Mouse (Mus musculus) lung, embryonic 15.5 days (tissue): ENCODE results near the gene Sco1. TPM values are rescaled to one million over a fixed set of nuclear protein-coding genes. Genes with fewer than 3 reads are reported as not detected.
A peak's percentile ranks its signal among the peaks of the same experiment; 100 is the strongest.
"Not testable (repeated sequence)": the region's sequence is repeated elsewhere in the genome, so short reads cannot be mapped to it uniquely, and the experiment has no call there.

Source experiments
- ATAC-seq: fragments of 200-750 bp; cut with Nextera tagmentation; 2 replicates; pipeline ENCODE4 v1.8.0; 2017; ENCODE audit warnings: moderate number of reproducible peaks, borderline replicate concordance; ENCODE audit not compliant: low FRiP score, low TSS enrichment; ENCODE audit errors: extremely low read depth
- H3K27ac ChIP-seq: fragments of 300-500 bp; sonication (generic); 2 replicates; pipeline ENCODE4 v1.5.1; 2015; ENCODE audit warnings: moderate library complexity, mild to moderate bottlenecking, inconsistent platforms
- H3K27me3 ChIP-seq: fragments of 300-500 bp; sonication (generic); 2 replicates; pipeline ENCODE4 v1.6.1; 2015; ENCODE audit warnings: inconsistent platforms
- H3K36me3 ChIP-seq: fragments of 300-500 bp; sonication (generic); 2 replicates; pipeline ENCODE4 v1.6.1; 2015; ENCODE audit warnings: inconsistent platforms
- H3K4me1 ChIP-seq: fragments of 300-500 bp; sonication (generic); 2 replicates; pipeline ENCODE4 v1.6.1; 2015; ENCODE audit warnings: inconsistent platforms
- H3K4me2 ChIP-seq: fragments of 300-500 bp; sonication (generic); 2 replicates; pipeline ENCODE4 v1.6.1; 2015; ENCODE audit warnings: inconsistent platforms, mild to moderate bottlenecking, moderate library complexity
- H3K4me3 ChIP-seq: fragments of 300-500 bp; sonication (generic); 2 replicates; pipeline ENCODE4 v1.5.1; 2015; ENCODE audit warnings: mild to moderate bottlenecking, inconsistent platforms
- H3K9ac ChIP-seq: fragments of 300-500 bp; sonication (generic); 2 replicates; pipeline ENCODE4 v1.6.1; 2015; ENCODE audit warnings: inconsistent platforms
- H3K9me3 ChIP-seq: fragments of 300-500 bp; sonication (generic); 2 replicates; pipeline ENCODE4 v1.6.1; 2016; ENCODE audit warnings: inconsistent platforms
- WGBS: fragments of 180-500 bp; shearing (Covaris S2); methylation state at CpG from one replicate; pipeline ENCODE4 v1.1.7; 2015; 5-methylcytosine and 5-hydroxymethylcytosine counted together
- polyA plus RNA-seq: library from polyadenylated mRNA; unstranded; fragments of >200 nt; fragmentation: Nextera tagmentation; extraction: Ambion mirVana; gene quantifications from 2 replicates; pipeline ENCODE4 v1.2.1, GENCODE M21; 2015

Gene Sco1
- polyA plus RNA-seq, 1 experiment from 2014 or later, result 17.2 TPM

- Histone ChIP-seq H3K27me3 (peaks cover 9% of the 10 kb centered on the region), H3K4me3 (no peak overlapping the region), H3K27ac (no peak overlapping the region), H3K9ac (no peak overlapping the region), H3K4me1 (no peaks in the 10 kb centered on the region), H3K9me3 (no peaks in the 10 kb centered on the region), H3K36me3 (no peaks in the 10 kb centered on the region), H3K4me2 (no peak overlapping the region)
- no peak for ATAC-seq
- 84% methylated on average over 6 of the region's 6 CpGs for WGBS
Measured at GRCm38 (mm10) chr11:67078888-67079287, 26.4 kb downstream of the Sco1 start.

- Histone ChIP-seq H3K9me3 (no peaks in the 10 kb centered on the region), H3K9ac (no peak overlapping the region), H3K27me3 (peaks cover 17% of the 10 kb centered on the region), H3K4me3 (no peak overlapping the region), H3K4me2 (no peak overlapping the region), H3K27ac (no peak overlapping the region), H3K4me1 (no peaks in the 10 kb centered on the region), H3K36me3 (no peaks in the 10 kb centered on the region)
- WGBS, result 71% methylated on average over 11 of the region's 11 CpGs
- ATAC-seq, result no peak
Measured at GRCm38 (mm10) chr11:67079740-67080139, 27.3 kb downstream of the Sco1 start.

- peak; percentile 44; the same call in 1 of the 2 replicates for ATAC-seq
- H3K9ac ChIP-seq, result no peak overlapping the region
- no peaks in the 10 kb centered on the region for H3K36me3 ChIP-seq
- 7% methylated on average over 3 of the region's 3 CpGs for WGBS
- no peak overlapping the region for H3K27ac ChIP-seq
- H3K4me1 ChIP-seq, result no peaks in the 10 kb centered on the region
- peaks cover 21% of the 10 kb centered on the region for H3K27me3 ChIP-seq
- H3K9me3 ChIP-seq, result no peaks in the 10 kb centered on the region
- H3K4me3 ChIP-seq, result no peak overlapping the region
- no peak overlapping the region for H3K4me2 ChIP-seq
Measured at GRCm38 (mm10) chr11:67080168-67080567, 27.7 kb downstream of the Sco1 start.

GRCm38 (mm10) chr11:67081125-67081649 lies 28.7 kb downstream of the Sco1 start:
- Histone ChIP-seq H3K4me2 (no peak overlapping the region), H3K36me3 (no peaks in the 10 kb centered on the region), H3K27ac (no peak overlapping the region), H3K4me1 (no peaks in the 10 kb centered on the region), H3K9me3 (no peaks in the 10 kb centered on the region), H3K4me3 (no peak overlapping the region), H3K9ac (no peak overlapping the region), H3K27me3 (peaks cover 23% of the 10 kb centered on the region)
- 3% methylated on average over 11 of the region's 11 CpGs for WGBS
- peak; percentile 84 for ATAC-seq

DNA sequence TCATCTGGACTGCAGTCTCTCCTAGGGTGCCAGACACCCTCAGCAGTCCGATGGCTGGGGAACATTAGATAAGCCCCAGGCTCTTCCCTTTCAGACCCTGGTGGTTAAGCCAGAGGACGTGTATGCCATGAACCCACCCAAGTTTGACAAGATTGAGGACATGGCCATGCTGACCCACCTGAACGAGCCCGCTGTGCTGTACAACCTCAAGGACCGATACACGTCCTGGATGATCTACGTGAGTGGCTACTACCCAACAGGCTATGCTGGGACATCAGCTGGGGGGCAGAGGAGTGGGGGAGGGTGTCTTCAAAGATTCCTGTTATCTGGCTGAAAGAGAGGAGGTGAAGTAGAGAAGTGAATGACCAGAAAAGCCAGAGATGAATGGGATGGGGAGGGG lies 29.7 kb downstream of the Sco1 start:
- no peak for ATAC-seq
- WGBS, result 78% methylated on average over 7 of the region's 7 CpGs
- no peak overlapping the region for H3K9ac ChIP-seq
- no peaks in the 10 kb centered on the region for H3K9me3 ChIP-seq
- H3K4me2 ChIP-seq, result no peak overlapping the region
- no peaks in the 10 kb centered on the region for H3K4me1 ChIP-seq
- peaks cover 25% of the 10 kb centered on the region for H3K27me3 ChIP-seq
- H3K4me3 ChIP-seq, result no peak overlapping the region
- H3K36me3 ChIP-seq, result no peaks in the 10 kb centered on the region
- H3K27ac ChIP-seq, result no peak overlapping the region

GRCm38 (mm10) chr11:67082793-67083192 lies 30.3 kb downstream of the Sco1 start:
- Histone ChIP-seq H3K4me1 (no peaks in the 10 kb centered on the region), H3K9ac (no peak overlapping the region), H3K4me2 (no peak overlapping the region), H3K27ac (no peak overlapping the region), H3K9me3 (no peaks in the 10 kb centered on the region), H3K27me3 (peaks cover 26% of the 10 kb centered on the region), H3K36me3 (no peaks in the 10 kb centered on the region), H3K4me3 (no peak overlapping the region)
- ATAC-seq, result no peak
- WGBS, result 73% methylated on average over 13 of the region's 13 CpGs

DNA sequence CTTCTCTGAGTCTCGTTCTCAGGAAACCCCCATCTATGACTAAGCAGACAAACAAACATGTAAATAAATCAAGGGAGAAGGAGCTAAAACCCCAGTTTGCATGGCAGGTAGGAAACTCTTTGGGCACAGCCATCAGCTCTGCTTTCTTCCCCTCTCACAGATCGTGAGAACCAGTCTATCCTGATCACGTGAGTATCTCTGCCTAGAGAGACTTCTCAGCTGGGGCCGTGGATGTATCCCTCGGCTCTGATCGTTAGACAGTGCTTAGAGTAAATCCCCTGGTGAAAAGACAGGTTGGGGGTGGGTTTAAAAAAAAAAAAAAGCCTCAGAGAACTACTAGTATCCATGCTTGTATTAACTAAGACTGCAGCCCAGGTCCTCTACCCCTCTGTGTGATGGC lies 30.8 kb downstream of the Sco1 start:
- no peaks in the 10 kb centered on the region for H3K9me3 ChIP-seq
- H3K27me3 ChIP-seq, result peaks cover 26% of the 10 kb centered on the region
- no peaks in the 10 kb centered on the region for H3K4me1 ChIP-seq
- H3K36me3 ChIP-seq, result no peaks in the 10 kb centered on the region
- no peak for ATAC-seq
- H3K27ac ChIP-seq, result no peak overlapping the region
- no peak overlapping the region for H3K4me2 ChIP-seq
- no peak overlapping the region for H3K4me3 ChIP-seq
- 64% methylated on average over 6 of the region's 6 CpGs for WGBS
- no peak overlapping the region for H3K9ac ChIP-seq

DNA sequence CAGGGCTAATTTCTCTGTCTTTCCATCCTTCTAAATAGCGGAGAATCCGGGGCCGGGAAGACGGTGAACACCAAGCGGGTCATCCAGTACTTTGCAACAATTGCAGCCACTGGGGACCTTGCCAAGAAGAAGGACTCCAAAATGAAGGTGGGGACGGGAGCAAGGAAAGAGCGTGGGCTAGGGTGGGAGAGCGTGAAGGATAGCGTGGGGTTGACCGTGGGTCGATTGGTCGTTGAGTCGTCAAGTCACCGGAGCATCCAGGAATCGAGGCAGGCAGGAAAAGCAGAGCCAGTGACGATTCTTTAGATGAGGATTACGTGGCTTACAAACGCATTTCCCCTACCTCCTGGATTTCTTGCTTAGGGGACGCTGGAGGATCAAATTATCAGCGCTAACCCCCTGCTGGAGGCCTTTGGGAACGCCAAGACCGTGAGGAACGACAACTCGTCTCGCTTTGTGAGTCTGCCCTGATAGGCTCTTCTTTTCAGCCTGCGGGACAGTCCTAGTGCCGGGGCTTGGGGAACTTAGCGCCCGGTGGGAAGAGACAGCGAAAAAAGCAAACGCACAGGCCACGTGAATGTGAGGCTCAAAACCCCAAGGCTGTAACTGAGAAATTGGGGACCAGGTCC lies 31.4 kb downstream of the Sco1 start:
- no peaks in the 10 kb centered on the region for H3K36me3 ChIP-seq
- H3K4me2 ChIP-seq, result no peak overlapping the region
- no peaks in the 10 kb centered on the region for H3K4me1 ChIP-seq
- no peak overlapping the region for H3K9ac ChIP-seq
- WGBS, result 37% methylated on average over 32 of the region's 32 CpGs
- H3K4me3 ChIP-seq, result no peak overlapping the region
- no peaks in the 10 kb centered on the region for H3K9me3 ChIP-seq
- H3K27ac ChIP-seq, result no peak overlapping the region
- H3K27me3 ChIP-seq, result peaks cover 26% of the 10 kb centered on the region
- ATAC-seq, result no peak

DNA sequence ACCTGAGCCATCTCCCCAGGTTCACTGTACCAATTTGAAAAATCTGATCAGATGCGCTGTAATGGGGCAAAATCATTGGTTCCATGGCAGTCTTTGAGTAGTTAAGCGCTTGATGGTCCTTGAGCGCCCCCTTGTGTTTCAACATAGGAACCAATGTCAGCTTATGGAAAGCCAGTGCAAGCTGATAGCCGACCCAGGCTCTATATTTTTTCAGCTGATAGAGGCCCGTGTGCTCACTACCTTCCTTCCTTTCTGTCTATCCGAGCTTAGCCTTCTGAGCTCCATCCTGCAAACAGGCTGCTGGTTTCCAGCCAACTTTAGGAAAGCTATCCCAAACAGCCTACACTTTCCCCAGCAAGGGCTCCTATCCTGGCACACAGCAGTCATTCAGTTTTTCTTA lies 33.0 kb downstream of the Sco1 start:
- ATAC-seq, result no peak
- Histone ChIP-seq H3K27ac (no peak overlapping the region), H3K27me3 (peaks cover 26% of the 10 kb centered on the region), H3K4me1 (no peaks in the 10 kb centered on the region), H3K9me3 (no peaks in the 10 kb centered on the region), H3K36me3 (no peaks in the 10 kb centered on the region), H3K4me2 (no peak overlapping the region), H3K4me3 (no peak overlapping the region), H3K9ac (no peak overlapping the region)
- WGBS, result under 1% methylated on average over 6 of the region's 6 CpGs

DNA sequence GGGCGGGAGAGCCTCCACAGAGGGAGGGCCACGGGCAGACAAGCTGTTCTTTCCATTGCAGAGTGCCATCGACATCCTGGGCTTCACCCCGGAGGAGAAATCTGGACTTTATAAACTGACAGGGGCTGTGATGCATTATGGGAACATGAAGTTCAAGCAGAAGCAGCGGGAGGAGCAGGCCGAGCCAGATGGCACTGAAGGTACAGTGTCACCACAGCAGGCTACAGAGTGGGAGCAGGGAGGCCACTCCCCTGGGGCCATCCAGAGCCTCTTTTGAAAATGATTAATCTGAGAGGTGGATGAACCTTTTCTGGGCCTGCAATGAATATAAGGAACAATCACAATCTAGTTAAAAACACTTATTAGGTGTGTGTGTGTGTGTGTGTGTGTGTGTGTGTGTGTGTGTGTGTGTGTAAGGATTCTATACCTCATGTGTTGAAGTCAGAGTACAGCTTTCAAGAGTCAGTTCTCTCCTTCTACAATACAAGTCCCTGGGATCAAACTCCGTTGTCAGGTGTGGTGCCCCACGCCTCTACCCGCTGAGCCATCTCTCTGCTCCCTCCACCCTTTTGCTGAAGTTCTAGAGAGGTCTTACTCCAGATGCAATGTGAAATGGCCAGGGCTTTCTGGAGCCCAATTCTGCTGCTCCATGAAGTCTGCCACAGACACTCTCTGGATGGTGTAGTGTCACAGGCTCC lies 34.1 kb downstream of the Sco1 start:
- Histone ChIP-seq H3K9ac (no peak overlapping the region), H3K9me3 (no peaks in the 10 kb centered on the region), H3K4me2 (no peak overlapping the region), H3K4me1 (no peaks in the 10 kb centered on the region), H3K27ac (no peak overlapping the region), H3K4me3 (no peak overlapping the region), H3K27me3 (peaks cover 26% of the 10 kb centered on the region), H3K36me3 (no peaks in the 10 kb centered on the region)
- WGBS, result 52% methylated on average over 9 of the region's 9 CpGs
- ATAC-seq, result no peak

- H3K27ac ChIP-seq, result no peak overlapping the region
- peaks cover 26% of the 10 kb centered on the region for H3K27me3 ChIP-seq
- no peak overlapping the region for H3K4me2 ChIP-seq
- H3K9me3 ChIP-seq, result no peaks in the 10 kb centered on the region
- no peak overlapping the region for H3K9ac ChIP-seq
- 74% methylated on average over 12 of the region's 12 CpGs for WGBS
- H3K4me1 ChIP-seq, result no peaks in the 10 kb centered on the region
- no peak for ATAC-seq
- H3K36me3 ChIP-seq, result no peaks in the 10 kb centered on the region
- no peak overlapping the region for H3K4me3 ChIP-seq
Measured at GRCm38 (mm10) chr11:67087225-67087624, 34.8 kb downstream of the Sco1 start.

GRCm38 (mm10) chr11:67092354-67092753 lies 39.9 kb downstream of the Sco1 start:
- H3K27me3 ChIP-seq, H3K4me1 ChIP-seq, H3K9ac ChIP-seq, H3K4me3 ChIP-seq, H3K9me3 ChIP-seq, ATAC-seq, H3K4me2 ChIP-seq, H3K36me3 ChIP-seq, H3K27ac ChIP-seq: not testable (repeated sequence)
- WGBS, result 73% methylated on average over 12 of the region's 12 CpGs
